Mouse (Mus musculus) CH12.LX (cell line): ENCODE measurements around the gene Svs1. TPM values are rescaled to one million over a fixed set of nuclear protein-coding genes. Genes with fewer than 3 reads are reported as not detected.

Experiments used
- DNase-seq: peaks from one replicate; pipeline ENCODE4 v3.0.0-alpha.2; 2013; ENCODE audit errors: extremely low read depth
- H3K27ac ChIP-seq: 2 replicates; pipeline ENCODE4 v1.5.1; 2012; ENCODE audit warnings: low read depth, mild to moderate bottlenecking, control low read depth, moderate library complexity; ENCODE audit not compliant: insufficient read depth
- H3K27me3 ChIP-seq: replicated peaks from 2 replicates; pipeline ENCODE3; 2012; ENCODE audit warnings: inconsistent platforms
- H3K36me3 ChIP-seq, 2 experiments: replicated peaks in 1 of 2; 2 replicates each; pipeline versions ENCODE3 to v1.6.1; 2012; ENCODE audit warnings: inconsistent platforms in 1 of 2, low read length in 1 of 2, mild to moderate bottlenecking in 1 of 2, mixed read lengths in 1 of 2, moderate library complexity in 1 of 2; ENCODE audit not compliant: control insufficient read depth in 1 of 2, insufficient read depth in 1 of 2
- H3K4me1 ChIP-seq, 2 experiments: 2 replicates each; pipeline ENCODE4 v1.6.1; 2012; ENCODE audit warnings: inconsistent platforms in 1 of 2, moderate library complexity in 1 of 2; ENCODE audit not compliant: insufficient read depth in 2 of 2, control insufficient read depth in 1 of 2
- H3K4me2 ChIP-seq: 2 replicates; pipeline ENCODE4 v1.6.1; 2012; ENCODE audit warnings: low read depth, mild to moderate bottlenecking, control low read depth; ENCODE audit not compliant: poor library complexity, insufficient read depth, severe bottlenecking
- H3K4me3 ChIP-seq, 3 experiments: fragments of 150-350 bp in 1 of 3; sonication (generic) in 1 of 3; replicated peaks in 1 of 3; 2 replicates each; pipeline versions ENCODE3 to v1.5.1; 2011 to 2012; ENCODE audit warnings: low read depth in 2 of 3, low read length in 2 of 3, mild to moderate bottlenecking in 2 of 3, moderate library complexity in 2 of 3, control low read depth in 1 of 3, improper control_type of control experiment in 1 of 3, inconsistent platforms in 1 of 3, mixed read lengths in 1 of 3; ENCODE audit not compliant: poor library complexity in 1 of 3
- H3K79me2 ChIP-seq: replicated peaks from 2 replicates; pipeline ENCODE4 v1.6.1; 2012; ENCODE audit warnings: mild to moderate bottlenecking, moderate library complexity; ENCODE audit not compliant: control insufficient read depth, poor library complexity, insufficient read depth, severe bottlenecking; ENCODE audit errors: extremely low read depth
- H3K9ac ChIP-seq: 2 replicates; pipeline ENCODE4 v1.6.1; 2012; ENCODE audit warnings: low read depth, mild to moderate bottlenecking, control low read depth, moderate library complexity; ENCODE audit not compliant: insufficient read depth
- H3K9me3 ChIP-seq: replicated peaks from 2 replicates; pipeline ENCODE3; 2012; ENCODE audit warnings: low read length, inconsistent platforms, mixed read lengths
- CHD1 ChIP-seq: IDR thresholded peaks from 2 replicates; pipeline ENCODE4 v1.6.1; 2012; ENCODE audit warnings: low read depth, low read length, improper control_type of control experiment, inconsistent platforms
- CHD2 ChIP-seq: IDR thresholded peaks from 2 replicates; pipeline ENCODE4 v1.6.1; 2011; ENCODE audit warnings: low read length, improper control_type of control experiment
- CTCF ChIP-seq, 2 experiments: IDR thresholded peaks in 1 of 2; conservative IDR thresholded peaks in 1 of 2; 2 replicates each; pipeline ENCODE4 v1.5.1; 2011 to 2012; ENCODE audit warnings: low read depth in 2 of 2, low read length in 2 of 2, improper control_type of control experiment in 1 of 2, inconsistent platforms in 1 of 2, mild to moderate bottlenecking in 1 of 2, moderate library complexity in 1 of 2
- E2F4 ChIP-seq: IDR thresholded peaks from 2 replicates; pipeline ENCODE4 v1.6.1; 2011; ENCODE audit warnings: low read depth, low read length, improper control_type of control experiment; ENCODE audit not compliant: insufficient replicate concordance
- GABPA ChIP-seq: IDR thresholded peaks from 2 replicates; pipeline ENCODE4 v1.6.1; 2012; ENCODE audit warnings: low read depth, low read length, improper control_type of control experiment, inconsistent platforms; ENCODE audit not compliant: insufficient replicate concordance
- IRF4 ChIP-seq: IDR thresholded peaks from 2 replicates; pipeline ENCODE4 v1.6.1; 2014; ENCODE audit warnings: low read depth, mild to moderate bottlenecking, inconsistent platforms, low read length, improper control_type of control experiment
- JUN ChIP-seq: IDR thresholded peaks from 2 replicates; pipeline ENCODE4 v1.6.1; 2011; ENCODE audit warnings: low read depth, mild to moderate bottlenecking, low read length, improper control_type of control experiment, moderate library complexity; ENCODE audit not compliant: insufficient read depth
- JUND ChIP-seq: conservative IDR thresholded peaks from 2 replicates; pipeline ENCODE4 v1.6.1; 2011; ENCODE audit warnings: low read depth, low read length, improper control_type of control experiment
- KAT2A ChIP-seq: IDR thresholded peaks from 2 replicates; pipeline ENCODE4 v1.6.1; 2012; ENCODE audit warnings: low read length, improper control_type of control experiment, inconsistent platforms; ENCODE audit not compliant: insufficient replicate concordance
- MAFK ChIP-seq: IDR thresholded peaks from 2 replicates; pipeline ENCODE4 v1.6.1; 2011; ENCODE audit warnings: low read length, improper control_type of control experiment; ENCODE audit not compliant: insufficient replicate concordance
- MAZ ChIP-seq: IDR thresholded peaks from 2 replicates; pipeline ENCODE4 v1.6.1; 2012; ENCODE audit warnings: low read depth, mild to moderate bottlenecking, inconsistent platforms, low read length, improper control_type of control experiment, moderate library complexity
- NELFE ChIP-seq: IDR thresholded peaks from 2 replicates; pipeline ENCODE4 v1.6.1; 2011; ENCODE audit warnings: low read depth, low read length, improper control_type of control experiment
- NRF1 ChIP-seq: IDR thresholded peaks from 2 replicates; pipeline ENCODE4 v1.6.1; 2014; ENCODE audit warnings: low read depth, mild to moderate bottlenecking, inconsistent platforms, low read length, improper control_type of control experiment, moderate library complexity
- POLR2A ChIP-seq: IDR thresholded peaks from 2 replicates; pipeline ENCODE4 v1.6.1; 2011; ENCODE audit warnings: low read depth, mild to moderate bottlenecking, improper control_type of control experiment, low read length
- POLR2AphosphoS2 ChIP-seq: IDR thresholded peaks from 2 replicates; pipeline ENCODE4 v1.6.1; 2011; ENCODE audit warnings: low read depth, low read length, improper control_type of control experiment
- RAD21 ChIP-seq: IDR thresholded peaks from 2 replicates; pipeline ENCODE4 v1.6.1; 2011; ENCODE audit warnings: low read depth, mild to moderate bottlenecking, low read length, improper control_type of control experiment, moderate library complexity
- RCOR1 ChIP-seq: conservative IDR thresholded peaks from 2 replicates; pipeline ENCODE4 v1.6.1; 2012; ENCODE audit warnings: low read depth, mild to moderate bottlenecking, inconsistent platforms, low read length, improper control_type of control experiment
- SIN3A ChIP-seq: IDR thresholded peaks from 2 replicates; pipeline ENCODE4 v1.6.1; 2012; ENCODE audit warnings: low read length, improper control_type of control experiment, inconsistent platforms
- SMC3 ChIP-seq: IDR thresholded peaks from 2 replicates; pipeline ENCODE4 v1.6.1; 2011; ENCODE audit warnings: low read depth, low read length, improper control_type of control experiment
- TBP ChIP-seq: conservative IDR thresholded peaks from 2 replicates; pipeline ENCODE4 v1.6.1; 2011; ENCODE audit warnings: low read depth, low read length, improper control_type of control experiment
- USF1 ChIP-seq: IDR thresholded peaks from 2 replicates; pipeline ENCODE4 v1.6.1; 2014; ENCODE audit warnings: low read depth, mild to moderate bottlenecking, inconsistent platforms, low read length, improper control_type of control experiment
- ZC3H11A ChIP-seq: IDR thresholded peaks from 2 replicates; pipeline ENCODE4 v1.6.1; 2012; ENCODE audit warnings: low read depth, mild to moderate bottlenecking, inconsistent platforms, low read length, improper control_type of control experiment
- ZKSCAN1 ChIP-seq: IDR thresholded peaks from 2 replicates; pipeline ENCODE4 v1.6.1; 2012; ENCODE audit warnings: low read depth, inconsistent platforms, low read length, improper control_type of control experiment, borderline replicate concordance
- ZNF384 ChIP-seq: IDR thresholded peaks from 2 replicates; pipeline ENCODE4 v1.6.1; 2012; ENCODE audit warnings: low read depth, low read length, improper control_type of control experiment, inconsistent platforms
- dilution Hi-C: fragments of 300-500 bp; cut with MboI; formaldehyde crosslinking; loops from 2 replicates; pipeline ENCODE4 v1.14.3; 2020; ENCODE audit warnings: low sequenced_read_pairs; ENCODE audit not compliant: extremely low pct_unique_long_range_greater_than_20kb, extremely low pct_ligation_motif_present
- in situ Hi-C: fragments of 300-500 bp; cut with MboI; formaldehyde crosslinking; loops from 3 replicates; pipeline ENCODE4 v1.14.3; 2019; ENCODE audit warnings: low sequenced_read_pairs, low pct_ligation_motif_present, low pct_unique_long_range_greater_than_20kb, mixed read lengths
- polyA plus RNA-seq: library from polyadenylated mRNA; unstranded; fragments of >175 nt; gene quantifications from 2 replicates; pipeline ENCODE4 v1.2.1, GENCODE M21; 2012; ENCODE audit warnings: low read depth; ENCODE audit not compliant: insufficient read length
- total RNA-seq, 2 experiments: library from RNA; depleted of rRNA; stranded (reverse); fragments of 300-350 nt in 1 of 2; fragments of >200 nt in 1 of 2; gene quantifications; 2 replicates each; pipeline ENCODE4 v1.2.3; 2012 to 2014

Svs1 gene
- total and polyA plus RNA-seq, 3 experiments: not detected

- DNase-seq: no peak
- Histone ChIP-seq H3K79me2 (no peaks in the 10 kb centered on the region), H3K27ac (no peak overlapping the region), H3K4me2 (no peak overlapping the region), H3K9me3 (no peaks in the 10 kb centered on the region), H3K27me3 (no peaks in the 10 kb centered on the region), H3K36me3 (no peaks in the 10 kb centered on the region), H3K4me1 (peaks cover 9 to 14% of the 10 kb centered on the region in 2 experiments), H3K9ac (no peak overlapping the region), H3K4me3 (no peak overlapping the region)
- in situ Hi-C loops (no loop called here), dilution Hi-C loops (no loop called here)
- TF ChIP-seq ZNF384 (no peak), ZC3H11A (no peak), MAFK (no peak), CHD2 (no peak), JUN (no peak), ZKSCAN1 (no peak), POLR2A (no peak), JUND (no peak), NRF1 (no peak), RCOR1 (no peak), SIN3A (no peak), TBP (no peak), CTCF (conservative IDR thresholded peaks at IDR 0.05 in 1 of 2, IDR thresholded peaks at IDR 0.05 in 1 of 2; ENCODE audit: low read depth in 2 of 2, low read length in 2 of 2) (no peak), NELFE (no peak), E2F4 (no peak), MAZ (no peak), POLR2AphosphoS2 (no peak), USF1 (no peak), GABPA (no peak), CHD1 (no peak)
These were observed 50.6 kb downstream of the Svs1 start for GRCm38 (mm10) chr6:49037268-49037662.

- Histone ChIP-seq H3K4me2 (peak overlapping the region; percentile 72; the same call in 1 of the 2 replicates), H3K36me3 (no peaks in the 10 kb centered on the region), H3K9me3 (no peaks in the 10 kb centered on the region), H3K79me2 (no peaks in the 10 kb centered on the region), H3K27ac (no peak overlapping the region), H3K4me3 (peak overlapping the region in 1 of 3 experiments; percentile 23), H3K9ac (peak overlapping the region; percentile 83; the same call in 1 of the 2 replicates), H3K4me1 (peaks cover 9 to 14% of the 10 kb centered on the region in 2 experiments), H3K27me3 (no peaks in the 10 kb centered on the region)
- peak; percentile 75 for DNase-seq
- peak; percentile 87 for TF ChIP-seq RAD21
- TF ChIP-seq E2F4: no peak
- no peak for TF ChIP-seq IRF4
- TF ChIP-seq KAT2A: no peak
- TF ChIP-seq SMC3: peak; percentile 82
- peak; percentile 37 to 90; a peak in 3 of 4 replicates for TF ChIP-seq CTCF (conservative IDR thresholded peaks at IDR 0.05 in 1 of 2, IDR thresholded peaks at IDR 0.05 in 1 of 2; ENCODE audit: low read depth in 2 of 2, low read length in 2 of 2)
- TF ChIP-seq NRF1: no peak
- peak; percentile 79 for TF ChIP-seq ZNF384
- TF ChIP-seq ZC3H11A: peak; percentile 26; the same call in 1 of the 2 replicates
- TF ChIP-seq POLR2AphosphoS2: no peak
- dilution Hi-C loops: no loop called here
- in situ Hi-C loops: no loop called here
These were observed 53.0 kb downstream of the Svs1 start for GRCm38 (mm10) chr6:49039470-49040180.
